Mouse (Mus musculus) stomach, postnatal 0 days (tissue): ENCODE data around the gene Pilra.

Source experiments
- CTCF ChIP-seq: IDR thresholded peaks from 2 replicates; pipeline ENCODE4 v1.5.1; 2016; ENCODE audit warnings: antibody characterized with exemption, low read depth, mild to moderate bottlenecking, moderate library complexity
- EP300 ChIP-seq: optimal IDR thresholded peaks from 2 replicates; pipeline ENCODE3; 2016; ENCODE audit warnings: antibody characterized with exemption

DNA sequence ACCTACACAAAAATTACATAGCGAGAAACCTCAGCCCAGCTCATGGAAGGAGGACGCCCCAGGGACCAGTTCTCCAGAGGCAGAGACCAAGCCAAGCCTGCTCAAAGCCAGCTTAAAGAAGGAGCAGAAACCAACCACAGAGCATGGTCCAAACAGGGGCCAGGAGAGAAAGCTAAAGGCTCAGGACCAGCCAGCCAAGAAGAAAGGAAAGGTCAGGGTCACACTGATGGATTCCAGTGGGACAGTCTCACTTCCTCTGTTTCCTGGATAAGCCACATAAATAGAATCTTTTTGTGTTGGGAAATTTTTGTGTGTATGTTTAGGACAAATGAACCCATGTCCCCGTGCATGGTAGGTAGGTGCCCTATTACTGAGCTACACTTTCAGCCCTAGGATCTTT lies 39.5 kb downstream of the Pilra start:
- TF ChIP-seq EP300 (no peak), CTCF (no peak)
